Mouse (Mus musculus) gastrocnemius, postnatal 4 days (tissue): Measurements from ENCODE around the gene Sec14l3. TPM values are rescaled to one million over a fixed set of nuclear protein-coding genes. Genes with fewer than 3 reads are reported as not detected.
"Not testable (repeated sequence)": the region's sequence is repeated elsewhere in the genome, so short reads cannot be mapped to it uniquely, and the experiment has no call there.

Experiments used
- DNase-seq, 2 experiments: peaks; one replicate each; pipeline ENCODE4 v3.0.0; 2021 to 2022; ENCODE audit warnings: low spot score in 2 of 2, mixed read lengths in 2 of 2
- long read RNA-seq, 2 experiments: library from polyadenylated mRNA; stranded (forward); transcript quantifications; one replicate each; pipeline ENCODE4 v2.0.0; 2021
- total RNA-seq, 2 experiments: library from RNA; stranded (reverse); gene quantifications; 2 replicates each; pipeline ENCODE4 v1.2.3; 2021

Gene Sec14l3
- total RNA-seq: not detected
- long read RNA-seq, experiment 1: 0 reads
- long read RNA-seq, experiment 2: 0 reads

DNA sequence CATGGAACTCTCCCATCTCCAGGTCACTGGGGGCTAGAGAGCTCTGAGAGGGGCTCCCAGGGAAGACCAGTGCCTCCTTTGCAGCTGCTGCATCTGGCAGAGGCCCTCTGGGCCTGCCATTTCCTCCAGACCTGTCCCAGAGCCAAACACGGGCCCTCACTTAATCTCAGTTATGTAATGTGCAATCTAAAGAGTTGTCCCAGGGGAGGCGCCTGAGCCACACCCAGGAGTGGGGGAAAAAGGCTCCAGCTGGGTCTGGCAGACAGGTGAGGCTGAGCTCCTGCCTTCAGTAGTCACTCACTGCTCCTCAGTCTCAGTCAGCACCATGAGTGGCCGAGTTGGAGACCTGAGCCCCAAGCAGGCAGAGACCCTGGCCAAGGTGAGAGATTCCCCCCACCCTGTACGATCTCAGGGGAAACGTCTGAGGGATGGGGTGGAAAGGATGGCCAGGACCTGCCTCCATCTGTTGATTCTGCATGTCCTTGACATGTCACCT is at the start of gene Sec14l3:
Gene Sec14l3, plus strand, starts transcription at position 215 of the 496 bp plus-strand sequence.
- DNase-seq: no peak

DNA sequence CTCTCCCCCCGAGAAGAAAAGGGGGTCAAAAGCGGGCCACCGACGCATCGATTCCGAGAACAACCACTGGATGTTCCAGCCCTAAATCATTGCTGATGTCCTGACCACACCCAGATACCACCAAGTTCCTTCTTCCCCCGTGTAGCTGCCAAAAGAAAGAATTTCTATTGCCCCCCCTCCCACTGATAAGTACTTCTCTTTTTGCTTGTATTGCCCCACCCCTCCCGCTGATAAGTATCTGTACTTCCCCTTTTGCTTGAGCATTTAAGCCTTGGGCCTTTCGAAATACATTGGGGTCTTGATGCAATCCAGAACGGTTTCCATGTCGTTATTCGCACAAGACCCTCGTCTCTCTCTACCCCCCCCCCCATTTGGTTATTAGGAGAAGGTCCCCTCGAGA is 48.8 kb upstream of the Sec14l3 start:
- DNase-seq: not testable (repeated sequence)

DNA sequence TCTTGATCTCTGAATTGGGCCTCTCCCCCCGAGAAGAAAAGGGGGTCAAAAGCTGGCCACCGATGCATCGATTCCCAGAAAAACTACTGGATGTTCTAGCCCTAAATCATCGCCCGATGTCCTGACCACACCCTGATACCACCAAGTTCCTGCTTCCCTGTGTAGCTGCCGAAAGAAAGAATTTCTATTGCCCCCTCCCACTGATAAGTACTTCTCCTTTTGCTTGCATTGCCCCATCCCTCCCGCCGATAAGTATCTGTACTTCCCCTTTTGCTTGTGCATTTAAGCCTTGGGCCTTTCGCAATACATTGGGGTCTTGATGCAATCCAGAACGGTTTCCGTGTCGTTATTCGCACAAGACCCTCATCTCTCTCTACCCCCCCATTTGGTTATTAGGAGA is 42.5 kb upstream of the Sec14l3 start:
- not testable (repeated sequence) for DNase-seq

DNA sequence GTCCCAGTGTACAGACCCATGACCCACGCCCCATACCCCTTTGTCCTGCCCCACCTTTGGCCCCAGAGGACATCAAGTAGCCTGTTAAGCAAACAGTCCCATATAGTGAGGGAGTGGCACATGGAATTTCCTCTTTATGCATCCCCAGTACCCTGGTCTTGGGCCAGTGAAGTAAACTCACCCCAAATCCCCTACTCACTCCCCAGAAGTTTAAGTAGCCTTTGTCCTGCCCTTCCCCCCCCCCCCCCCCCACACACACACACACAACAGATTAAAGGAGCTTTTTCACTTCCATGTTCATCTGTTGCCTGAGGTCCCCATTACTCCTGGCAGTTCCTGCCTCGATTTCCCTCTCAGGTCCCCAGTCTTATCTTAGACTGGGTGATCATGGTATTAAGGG is 41.3 kb upstream of the Sec14l3 start:
- DNase-seq: no peak

DNA sequence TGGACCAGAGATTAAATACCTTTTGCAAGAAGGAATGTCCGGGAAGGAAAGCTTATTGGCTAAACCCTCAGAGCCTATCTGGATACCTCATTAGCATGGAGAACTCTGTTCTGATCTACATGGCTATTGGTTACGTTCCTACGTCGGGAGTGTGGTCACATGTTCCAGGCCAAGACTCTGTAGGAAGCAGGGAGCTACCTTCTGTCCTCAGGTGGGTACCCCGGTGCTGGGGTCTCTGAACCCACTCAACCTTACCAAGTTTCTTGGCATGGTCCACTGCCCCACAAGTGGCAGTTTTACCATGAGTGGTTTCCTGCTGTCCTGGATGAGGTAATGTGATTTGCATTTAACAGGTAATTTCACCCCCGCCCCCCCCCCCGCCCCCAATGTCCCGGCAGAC is 37.6 kb upstream of the Sec14l3 start:
- no peak for DNase-seq

DNA sequence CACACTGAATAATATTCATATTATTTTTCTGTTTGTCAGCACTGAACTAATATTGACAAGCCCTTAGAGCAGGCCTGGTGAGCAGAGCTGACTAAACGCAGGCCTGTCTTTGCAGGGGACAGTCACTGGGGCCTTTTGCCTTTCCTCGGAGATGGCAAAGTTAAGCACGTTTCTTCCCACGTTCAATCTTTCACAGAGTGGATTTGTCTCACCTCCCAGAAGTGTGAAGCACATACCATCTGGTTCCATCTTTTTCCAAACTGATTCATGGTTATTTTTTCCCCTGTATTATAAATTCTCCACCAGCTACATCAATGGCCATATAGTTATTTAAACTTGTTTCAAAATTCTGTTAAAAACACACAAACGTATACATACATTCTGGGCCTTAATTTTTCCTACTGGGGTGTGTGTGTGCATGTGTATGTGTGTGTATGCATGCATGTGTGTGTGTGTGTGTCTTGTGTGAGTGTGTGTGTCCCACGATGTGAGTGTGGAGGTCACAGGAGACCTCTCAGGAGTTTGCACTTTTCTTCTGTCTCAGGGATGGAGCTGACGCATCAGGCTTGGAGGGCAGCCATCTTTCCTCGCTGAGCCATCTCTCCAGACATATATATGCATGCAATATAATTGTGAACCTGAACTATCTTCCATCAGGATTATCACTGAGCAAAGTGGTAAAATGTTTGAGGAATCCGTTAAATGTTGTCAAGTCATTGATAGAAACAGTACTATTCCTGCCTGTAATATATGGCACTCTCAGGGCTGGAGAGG is 36.9 kb upstream of the Sec14l3 start:
- no peak for DNase-seq

DNA sequence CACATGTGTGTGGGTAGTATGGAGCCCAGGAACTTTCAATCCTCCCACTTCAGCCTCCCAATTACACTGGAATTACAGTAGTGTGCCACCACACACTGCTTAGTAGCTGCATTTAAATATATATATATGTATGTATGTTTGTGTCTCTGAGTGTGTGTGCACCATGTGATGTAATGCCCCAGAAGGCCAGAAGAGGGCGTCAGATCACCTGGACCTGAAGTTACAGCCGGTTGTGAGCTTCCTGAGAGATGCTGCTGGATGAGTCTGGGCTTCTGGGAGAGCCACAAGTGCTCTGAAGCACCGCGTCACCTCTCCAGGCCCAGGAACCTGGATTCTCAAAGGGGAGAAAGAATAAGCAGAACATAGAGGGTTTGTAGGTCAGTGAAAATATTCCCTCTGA is 35.3 kb upstream of the Sec14l3 start:
- no peak for DNase-seq

DNA sequence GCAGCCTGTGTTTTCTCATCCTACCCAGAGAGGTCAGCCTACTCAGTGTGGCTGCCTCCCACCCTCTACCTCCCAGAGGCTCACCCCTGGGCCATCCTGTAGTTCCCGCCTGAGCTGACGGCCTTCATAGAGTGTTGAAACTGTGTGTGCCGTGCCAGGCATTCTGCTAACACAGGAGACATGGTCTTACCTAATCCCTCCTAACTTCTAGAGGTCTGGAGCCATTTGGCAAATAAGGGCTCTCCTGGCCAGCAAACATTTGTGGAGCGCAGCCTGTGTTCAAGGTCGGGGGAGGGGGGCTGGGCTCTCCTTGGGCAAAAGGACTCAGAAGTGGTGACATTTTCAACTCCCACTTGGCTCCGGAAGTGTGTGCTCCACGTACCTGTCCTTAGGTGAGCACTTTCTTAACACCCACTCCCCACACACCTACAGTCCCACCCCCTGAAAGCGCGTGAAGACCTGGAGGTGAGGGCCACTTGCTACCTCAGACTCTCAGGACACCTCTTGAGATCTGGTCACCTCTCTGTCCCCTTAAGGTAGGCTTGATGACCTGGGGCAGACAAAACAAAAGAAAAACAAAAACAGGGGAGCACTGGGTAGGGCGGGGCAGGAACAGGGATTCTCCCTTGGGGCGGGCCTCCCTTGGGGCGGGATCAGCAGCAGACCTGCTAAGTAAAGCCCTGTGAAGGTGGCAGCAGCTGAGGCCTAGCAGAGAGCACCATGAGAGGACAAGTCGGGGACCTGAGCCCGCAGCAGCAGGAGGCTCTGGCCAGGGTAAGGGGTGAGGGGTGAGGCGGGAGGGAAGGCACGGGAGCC is 33.3 kb upstream of the Sec14l3 start, which contains the start of gene Sec14l4:
Gene Sec14l4, plus strand, starts transcription at position 337 of the 816 bp plus-strand sequence.
- DNase-seq: no peak

DNA sequence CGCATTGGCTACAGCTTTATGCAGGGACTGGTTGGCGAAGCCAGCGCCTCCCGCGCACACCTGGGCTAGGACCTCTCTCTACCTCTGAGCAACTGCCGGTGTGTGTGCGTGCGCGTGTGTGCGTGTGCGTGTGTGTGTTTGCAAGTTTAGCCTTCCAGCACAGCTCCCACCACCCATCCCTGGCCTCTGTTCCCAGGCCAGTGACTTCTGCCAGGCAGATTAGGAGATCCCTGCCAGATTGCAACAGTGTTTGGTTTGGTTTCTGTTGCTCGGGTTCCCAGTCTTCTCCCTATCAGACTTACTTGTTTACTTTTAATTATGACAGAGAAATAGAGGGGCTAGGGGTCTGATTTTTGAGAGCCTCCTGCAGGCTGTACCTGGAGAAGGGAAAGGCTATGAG is 32.7 kb upstream of the Sec14l3 start:
- no peak for DNase-seq

DNA sequence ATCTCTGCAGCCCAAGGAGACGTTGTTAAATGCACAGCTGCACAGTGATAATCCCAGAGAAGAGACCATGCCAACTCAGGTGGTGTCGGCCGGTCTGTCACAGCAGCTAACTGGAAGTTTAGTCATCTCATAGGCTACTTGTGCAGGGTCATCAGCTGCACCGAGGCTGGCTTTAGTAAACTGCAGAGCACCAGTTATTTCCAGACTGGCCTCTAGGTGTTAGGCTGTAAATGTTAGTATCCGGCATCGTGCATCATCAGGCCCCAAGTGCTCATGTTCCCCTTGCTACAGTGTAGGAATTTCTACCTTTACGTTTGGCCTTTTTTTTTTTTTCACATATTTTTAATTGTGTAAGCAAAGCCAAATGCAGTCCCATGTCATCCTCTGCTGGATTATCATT is 31.2 kb upstream of the Sec14l3 start:
- DNase-seq: no peak

DNA sequence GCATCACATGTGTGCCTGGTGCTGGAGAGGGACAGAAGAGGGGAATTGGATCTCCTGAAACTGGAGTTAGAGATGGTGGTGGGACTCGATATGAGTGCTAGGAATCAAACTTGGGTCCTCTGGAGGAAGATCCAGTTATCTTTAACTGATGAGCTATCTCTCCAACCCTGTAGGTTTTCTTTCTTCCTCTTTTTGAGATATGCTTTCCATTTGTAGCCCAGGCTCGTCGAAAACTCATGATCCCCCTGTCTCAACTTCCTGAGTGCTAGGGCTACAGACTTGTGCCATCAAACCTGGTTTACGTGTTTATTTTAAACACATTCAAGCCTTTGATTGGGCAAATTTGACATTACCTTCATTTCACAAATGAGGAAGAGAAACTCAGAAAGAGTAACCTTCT is 30.5 kb upstream of the Sec14l3 start:
- DNase-seq: no peak

DNA sequence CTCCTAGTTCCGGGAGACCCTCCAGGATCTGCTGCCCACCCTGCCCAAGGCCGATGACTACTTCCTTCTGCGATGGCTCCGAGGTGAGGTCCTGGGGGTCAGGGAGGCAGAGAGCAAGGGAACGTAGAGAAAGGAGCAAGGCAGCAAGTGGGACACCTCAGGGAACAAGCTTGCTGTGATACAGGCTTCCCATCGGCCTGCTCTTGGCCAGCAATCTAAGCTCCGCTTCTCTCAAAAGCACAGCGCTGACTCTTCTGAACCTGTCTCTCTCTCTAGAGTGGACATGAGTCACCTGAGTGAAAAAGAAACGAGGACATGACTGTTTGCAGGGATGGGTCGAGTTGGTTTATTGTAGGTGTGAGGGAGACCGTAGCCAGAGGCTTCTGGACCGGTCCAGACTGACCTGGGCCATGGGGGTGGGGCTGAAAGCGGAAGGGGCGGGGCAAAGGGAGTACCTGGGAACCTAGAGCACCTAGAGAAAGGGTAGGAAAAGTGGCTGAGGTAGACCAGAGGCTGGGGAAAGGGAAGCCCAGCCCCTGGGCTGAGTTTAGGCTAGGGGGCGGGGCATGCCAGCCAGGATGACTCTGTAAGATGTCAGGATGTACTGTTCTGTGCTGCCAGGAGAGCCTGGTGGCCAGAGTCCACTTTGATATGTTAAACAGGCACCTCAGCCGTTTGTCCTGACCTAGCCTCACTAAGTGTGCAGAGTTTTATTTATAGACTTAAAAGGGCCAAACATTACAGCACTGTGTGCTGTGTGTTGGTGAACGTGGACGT is 29.3 kb upstream of the Sec14l3 start:
- DNase-seq: no peak

DNA sequence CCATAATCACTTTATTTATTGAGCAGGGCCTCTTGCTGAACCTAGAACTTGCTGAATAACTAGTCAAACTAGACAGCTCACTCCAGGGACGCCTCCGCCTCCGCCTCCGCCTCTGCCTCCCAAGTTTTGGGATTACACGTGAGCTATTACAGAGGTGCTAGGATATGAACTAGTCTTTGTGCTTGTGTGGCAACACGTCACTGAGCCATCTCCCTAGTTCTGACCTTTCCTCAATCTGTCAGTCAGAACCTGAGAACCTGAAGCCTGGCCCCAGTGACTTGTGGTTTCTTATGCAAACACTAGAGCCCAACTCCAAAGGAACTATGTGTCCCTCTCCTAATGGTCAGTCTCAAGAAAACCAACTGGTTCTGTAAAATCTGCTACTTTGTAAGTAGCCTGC is 28.7 kb upstream of the Sec14l3 start:
- DNase-seq: no peak

DNA sequence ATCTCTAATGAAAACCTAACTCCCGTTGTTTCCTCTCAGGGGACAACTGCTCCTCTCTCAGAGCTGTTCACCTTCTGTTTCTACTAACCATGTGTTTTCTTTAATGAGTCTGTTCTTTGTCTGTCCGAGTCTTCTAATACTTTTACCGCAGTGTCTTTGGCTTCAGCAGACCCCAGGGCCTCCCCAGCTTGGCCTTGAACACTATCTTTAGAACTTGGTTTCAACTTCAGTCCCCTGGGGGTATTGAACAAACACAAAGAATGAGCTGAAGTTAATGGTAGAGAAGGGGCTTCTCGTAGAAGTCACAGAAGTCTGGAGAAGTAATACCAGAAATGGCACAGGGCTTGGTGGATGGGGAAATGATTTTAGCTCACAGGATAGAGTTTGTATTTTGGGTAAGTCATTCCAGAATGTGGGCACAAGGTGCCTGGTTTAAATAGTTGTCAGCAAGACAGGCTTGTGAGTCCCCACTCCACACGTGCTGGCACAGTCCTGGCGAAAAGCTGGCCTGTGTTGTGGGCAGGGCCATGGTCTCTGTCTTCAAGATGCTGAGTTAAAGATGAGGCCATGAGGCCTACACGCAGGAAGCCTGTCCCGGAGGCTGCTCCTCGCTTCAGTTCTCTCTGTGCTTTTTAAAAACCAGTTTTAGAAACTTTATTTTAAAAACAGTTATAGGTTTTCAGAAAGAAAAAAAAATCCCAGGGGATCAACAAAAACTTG is 28.1 kb upstream of the Sec14l3 start:
- DNase-seq: no peak

DNA sequence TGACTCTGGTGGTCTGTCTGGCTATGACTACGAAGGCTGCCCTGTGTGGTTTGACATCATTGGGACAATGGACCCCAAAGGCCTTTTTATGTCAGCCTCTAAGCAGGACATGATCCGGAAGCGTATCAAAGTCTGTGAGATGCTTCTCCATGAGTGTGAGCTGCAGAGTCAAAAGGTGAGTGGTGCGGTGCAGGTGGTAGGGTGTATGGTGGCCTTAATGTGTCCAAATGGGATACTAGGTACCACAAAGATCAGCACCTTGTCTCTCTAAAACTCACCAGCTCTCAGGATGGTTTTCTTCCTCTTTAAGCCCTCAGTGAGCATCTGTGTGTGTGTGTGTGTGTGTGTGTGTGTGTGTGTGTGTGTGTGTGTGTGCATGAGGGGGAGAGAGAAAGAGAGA is 24.7 kb upstream of the Sec14l3 start:
- DNase-seq: no peak

DNA sequence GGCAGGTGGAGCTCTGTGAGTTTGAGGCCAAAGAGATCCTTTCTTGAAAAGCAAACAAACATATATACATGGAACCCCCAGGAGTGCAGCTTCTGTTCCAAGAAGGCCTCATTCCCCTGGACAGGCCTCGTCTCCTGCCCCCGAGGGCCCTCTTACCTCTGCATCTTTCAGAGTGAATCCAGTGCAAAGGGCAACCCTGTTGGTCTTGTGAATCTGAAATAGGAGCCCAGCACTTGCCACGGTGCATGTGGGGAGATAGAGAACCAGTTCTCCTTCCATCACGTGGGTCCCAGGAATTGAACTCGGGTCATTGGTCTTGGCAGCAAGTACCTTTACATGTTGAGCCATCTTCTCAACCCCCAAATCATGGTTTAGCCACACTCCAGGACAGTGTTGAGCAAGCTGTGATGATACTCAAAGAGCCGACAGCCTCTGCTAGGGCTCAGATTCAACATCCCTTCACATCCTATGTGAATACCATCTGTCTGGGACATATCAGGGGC is 23.5 kb upstream of the Sec14l3 start:
- no peak for DNase-seq

DNA sequence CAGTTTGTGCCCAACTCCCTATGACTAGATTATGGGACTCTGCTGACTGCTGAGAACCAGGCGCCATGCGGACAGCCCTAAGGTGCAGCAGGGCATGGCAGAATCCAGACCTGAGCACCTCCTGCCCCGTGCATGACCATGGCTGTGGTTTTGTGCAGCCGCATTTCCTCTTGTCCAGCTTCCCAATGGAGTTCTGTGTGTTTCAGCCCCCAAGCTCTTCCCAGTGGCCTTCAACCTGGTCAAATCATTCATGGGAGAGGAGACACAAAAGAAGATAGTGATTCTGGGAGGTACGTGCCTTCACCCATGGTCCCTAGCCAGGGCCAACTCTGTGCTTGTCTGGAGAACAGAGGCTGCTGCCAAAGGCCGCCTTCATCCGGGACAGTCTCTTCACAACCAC is 21.6 kb upstream of the Sec14l3 start:
- no peak for DNase-seq

DNA sequence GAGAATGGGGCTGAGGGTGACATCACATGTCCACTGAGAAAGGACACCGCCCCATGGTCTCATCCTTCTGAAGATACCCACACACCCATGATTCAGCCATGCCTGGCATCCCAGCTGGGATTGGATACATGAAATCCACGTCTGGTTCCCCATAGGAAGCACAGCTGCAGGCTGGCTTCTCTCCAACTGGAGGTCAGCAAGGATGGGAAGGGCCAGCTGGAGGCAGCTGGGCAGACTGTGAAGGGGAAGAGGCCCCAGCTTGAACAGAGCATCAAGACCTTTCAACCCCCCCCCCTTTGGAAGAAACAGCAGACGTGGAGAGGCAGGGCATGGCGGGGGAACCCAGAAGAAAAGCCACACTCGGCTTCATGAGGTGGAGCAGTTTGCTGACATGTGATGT is 18.1 kb upstream of the Sec14l3 start:
- no peak for DNase-seq

DNA sequence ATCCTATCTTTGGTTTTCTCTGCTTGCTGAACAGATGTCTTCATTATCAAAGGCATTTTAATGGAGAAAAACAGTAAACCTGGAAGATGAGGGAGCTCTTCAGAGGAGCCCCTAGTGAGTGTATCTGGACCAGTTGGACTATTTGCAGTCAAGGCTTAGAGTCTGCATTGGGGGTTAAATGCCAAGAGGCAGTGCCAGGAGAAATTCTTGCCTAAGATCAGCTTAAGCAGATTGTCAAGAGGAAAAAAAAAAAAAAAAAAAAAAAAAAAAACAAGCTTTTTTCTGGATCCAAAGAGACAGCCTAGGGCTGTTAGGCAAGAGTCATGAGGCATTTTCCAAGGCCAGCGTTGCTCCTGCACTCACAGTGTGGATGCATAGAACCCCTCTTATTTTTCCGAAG is 16.9 kb upstream of the Sec14l3 start:
- no peak for DNase-seq

DNA sequence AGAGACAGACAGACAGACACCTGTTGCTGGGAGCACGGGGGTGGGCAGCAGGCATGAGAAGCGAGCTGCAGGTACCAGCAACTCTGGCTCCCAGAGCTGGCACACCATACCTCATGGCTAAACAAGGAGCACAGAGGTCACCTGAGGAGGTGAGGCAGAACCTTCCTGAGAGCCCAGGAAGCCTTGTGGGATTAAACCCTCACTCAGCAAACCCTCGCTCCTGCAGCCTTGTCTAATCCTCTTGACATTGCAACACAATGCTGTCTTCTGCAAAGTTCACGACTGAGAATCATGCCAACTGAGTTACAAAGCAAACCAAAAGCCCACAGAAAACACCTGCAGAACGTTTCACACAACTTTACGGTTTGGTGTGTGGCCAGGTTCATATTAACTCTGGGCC is 16.2 kb upstream of the Sec14l3 start:
- DNase-seq: no peak

DNA sequence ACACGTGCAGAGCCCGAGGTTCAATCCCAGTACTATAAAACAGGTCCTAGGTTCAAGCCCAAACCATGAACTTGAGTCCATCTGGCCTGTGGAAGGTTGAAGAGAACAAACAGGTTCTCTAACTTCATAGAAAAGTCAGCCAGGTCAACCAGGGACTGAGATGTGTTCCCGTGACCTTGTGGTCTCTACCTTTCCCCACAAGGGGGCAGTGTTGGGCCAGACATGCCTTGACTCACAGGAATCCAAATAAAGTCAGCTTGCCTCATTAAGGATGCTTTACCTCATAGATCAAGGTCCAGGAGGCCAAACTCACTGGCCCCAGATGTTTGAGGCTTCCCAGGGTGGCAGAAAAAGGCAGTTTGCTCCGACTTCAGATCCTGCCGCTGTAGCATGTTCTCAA is 11.1 kb upstream of the Sec14l3 start:
- DNase-seq: peak; percentile 50 to 66
